Mouse (Mus musculus) left cerebral cortex, adult 11 months (tissue): ENCODE measurements at regions not wholly inside any gene's neighbourhood (a gene's known extent, or its start where the extent isn't known, plus 50 kb on each side); places are given as distances from the start of the nearest gene placed in this dataset.

Source experiments
- DNase-seq: peaks from one replicate; pipeline ENCODE4 v3.0.0; 2022; ENCODE audit warnings: low spot score

- DNase-seq = no peak
These were observed 235.3 kb downstream of the Mycn start for GRCm38 (mm10) chr12:12706326-12706920.

DNA sequence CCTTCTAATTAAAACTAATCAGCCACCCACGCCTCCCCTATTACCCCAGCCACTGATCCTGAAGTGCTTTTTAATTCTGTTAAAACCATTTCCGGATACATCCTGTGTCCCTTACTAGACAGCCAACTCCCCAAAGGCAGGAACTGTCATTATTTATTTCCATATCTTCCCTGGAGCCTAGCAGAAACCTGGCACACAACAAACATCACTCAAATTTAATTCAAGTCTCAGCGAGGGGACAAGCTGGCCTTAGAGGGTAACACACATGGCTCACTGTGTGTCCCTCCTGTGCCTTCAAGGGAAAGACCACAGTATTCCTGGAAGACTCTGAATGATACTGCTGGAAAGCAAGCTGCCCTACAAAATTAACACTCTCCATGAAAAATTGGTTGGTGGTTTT lies 240.0 kb downstream of the Mycn start:
- no peak for DNase-seq

GRCm38 (mm10) chr12:12701060-12701667 lies 240.6 kb downstream of the Mycn start:
- DNase-seq = no peak

- no peak for DNase-seq
These were observed 247.6 kb downstream of the Mycn start for GRCm38 (mm10) chr12:12693838-12694777.

DNA sequence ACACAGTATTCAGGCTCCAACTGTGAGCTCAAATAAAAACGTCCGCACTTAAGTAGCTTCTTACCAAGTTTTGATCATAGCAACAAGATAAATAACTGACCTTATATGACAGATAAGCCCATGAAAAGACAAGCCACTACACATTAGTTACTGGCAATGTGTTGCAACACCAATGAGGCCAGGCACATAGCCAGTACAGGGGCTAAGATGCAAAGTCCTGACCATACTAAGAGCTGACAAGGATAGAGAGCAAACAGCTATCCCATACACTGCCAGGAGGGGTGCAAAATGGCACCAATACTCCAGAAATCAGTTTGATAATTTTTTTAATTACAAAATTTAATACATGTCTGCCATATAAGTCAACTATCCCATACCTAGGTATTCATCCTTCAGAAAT lies 254.3 kb downstream of the Mycn start:
- no peak for DNase-seq

DNA sequence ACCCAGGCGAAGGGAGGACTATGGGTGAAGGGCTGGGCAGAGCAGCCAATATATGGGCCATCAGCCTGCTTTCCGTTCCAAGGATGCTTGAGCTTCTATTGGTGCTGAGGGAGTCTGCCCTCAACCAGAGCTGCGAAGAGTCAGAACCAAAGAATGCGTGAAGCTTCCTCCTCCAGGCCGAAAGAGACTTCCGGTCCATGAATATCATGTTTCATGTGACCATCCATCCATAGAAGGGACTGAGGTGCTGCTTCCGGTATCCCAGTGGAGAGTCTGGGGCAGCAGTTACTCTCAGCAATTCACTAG lies 256.5 kb downstream of the Mycn start:
- no peak for DNase-seq

DNA sequence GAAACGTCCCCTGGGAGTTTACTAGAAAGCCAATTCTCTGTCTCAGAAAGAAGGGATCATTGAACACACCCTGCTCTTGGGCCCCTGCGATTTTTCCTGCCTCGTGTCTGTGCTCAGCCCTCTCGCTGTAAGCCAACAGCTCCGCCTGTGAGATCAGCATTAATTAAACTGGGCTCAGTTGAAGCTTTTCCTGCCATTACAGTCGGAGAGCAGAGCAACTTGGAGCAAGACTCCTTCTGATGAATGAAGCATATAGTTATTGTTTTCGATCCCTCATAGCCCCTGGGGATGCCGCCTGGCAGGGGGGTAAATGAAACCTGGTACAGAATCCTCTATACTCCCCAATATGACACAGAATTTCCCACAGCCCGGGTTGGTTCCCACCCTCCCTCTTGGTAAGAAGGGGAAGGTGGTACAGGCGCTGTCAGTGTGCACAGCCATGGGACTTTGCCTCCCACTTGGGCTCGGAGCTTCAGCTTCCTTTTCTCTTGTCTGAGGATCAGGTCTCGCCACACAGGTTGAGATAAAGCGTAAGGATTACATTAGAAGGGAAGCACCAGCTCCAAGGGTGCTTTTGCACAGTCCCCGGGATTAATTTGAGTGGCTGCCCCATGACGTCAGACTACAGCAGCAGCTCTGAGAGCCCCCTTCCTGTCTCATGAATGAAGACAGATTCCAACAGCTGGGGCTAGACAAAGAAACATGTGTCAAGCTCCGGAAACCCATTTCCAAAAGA lies 257.1 kb downstream of the Mycn start:
- DNase-seq = no peak

GRCm38 (mm10) chr12:12683733-12684470 lies 257.8 kb downstream of the Mycn start:
- DNase-seq = no peak

DNA sequence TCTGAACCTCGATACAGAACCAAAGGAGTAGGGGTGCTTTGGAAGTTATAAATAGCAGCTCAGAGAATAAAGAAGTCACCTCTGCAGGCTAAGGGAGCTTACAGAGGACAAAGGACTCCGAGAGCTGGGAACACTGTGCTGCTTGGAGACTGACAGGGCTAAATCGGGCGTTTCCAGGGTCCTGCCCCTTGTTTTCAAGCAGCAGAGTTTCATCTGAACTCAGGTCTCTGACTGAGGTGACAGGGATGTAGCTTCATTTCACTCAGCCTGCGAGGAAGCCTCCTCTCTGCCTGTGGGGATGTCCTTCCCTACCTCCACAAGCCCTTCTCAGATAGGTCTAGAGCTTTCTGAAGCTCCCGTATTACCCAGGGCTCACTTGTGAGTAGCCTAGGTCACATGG lies 260.6 kb downstream of the Mycn start:
- DNase-seq = no peak

DNA sequence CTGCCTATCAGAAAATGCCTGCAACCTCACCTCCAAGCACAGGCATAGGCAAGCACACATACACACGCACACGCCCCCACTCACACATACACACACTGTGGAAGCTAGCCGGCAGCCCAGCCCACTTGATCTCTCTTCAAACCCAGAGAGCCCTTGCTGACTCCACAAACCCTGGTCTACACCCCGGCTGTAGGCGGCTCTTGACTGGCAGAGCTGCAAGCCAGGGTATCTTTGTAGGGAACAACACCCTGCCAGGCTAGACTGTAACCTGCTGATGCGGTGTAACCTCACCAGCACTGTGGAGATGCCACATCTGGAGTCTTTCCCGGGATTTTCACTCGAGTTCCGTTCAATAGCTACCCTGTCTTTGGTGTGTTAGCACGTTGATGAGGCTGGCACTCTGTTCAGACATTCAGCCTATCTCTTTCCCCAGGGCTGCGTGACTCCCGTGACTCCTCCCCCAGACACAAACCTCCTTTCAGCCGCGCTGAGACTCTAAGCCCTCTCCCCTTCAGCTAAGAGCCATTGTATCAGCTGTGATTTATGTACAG lies 261.3 kb downstream of the Mycn start:
- peak; percentile 41 for DNase-seq

- DNase-seq = no peak
These were observed 265.0 kb downstream of the Mycn start for GRCm38 (mm10) chr12:12676676-12677075.

DNA sequence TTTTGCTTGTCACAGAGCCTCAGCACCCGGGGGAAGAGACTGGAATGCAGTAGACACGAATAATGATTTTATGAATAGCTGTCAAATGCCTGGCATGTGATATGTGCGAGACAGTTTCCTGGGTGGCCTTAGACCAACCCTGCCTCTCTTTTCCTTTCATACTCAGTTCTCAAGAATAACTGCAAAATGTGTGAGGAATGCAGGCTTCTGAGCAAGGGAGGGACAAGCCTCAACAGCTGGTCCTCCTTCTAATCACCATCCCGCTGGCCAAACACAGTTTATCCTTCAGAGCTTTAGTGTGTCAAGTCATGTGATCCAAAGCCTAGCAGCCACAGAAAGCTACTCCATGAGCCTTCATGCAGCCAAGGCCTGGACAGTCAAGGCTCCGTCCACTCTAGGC lies 271.8 kb downstream of the Mycn start:
- no peak for DNase-seq

- DNase-seq = no peak
These were observed 272.8 kb downstream of the Mycn start for GRCm38 (mm10) chr12:12668919-12669318.

GRCm38 (mm10) chr12:12655611-12656010 lies 286.1 kb downstream of the Mycn start:
- DNase-seq = no peak

DNA sequence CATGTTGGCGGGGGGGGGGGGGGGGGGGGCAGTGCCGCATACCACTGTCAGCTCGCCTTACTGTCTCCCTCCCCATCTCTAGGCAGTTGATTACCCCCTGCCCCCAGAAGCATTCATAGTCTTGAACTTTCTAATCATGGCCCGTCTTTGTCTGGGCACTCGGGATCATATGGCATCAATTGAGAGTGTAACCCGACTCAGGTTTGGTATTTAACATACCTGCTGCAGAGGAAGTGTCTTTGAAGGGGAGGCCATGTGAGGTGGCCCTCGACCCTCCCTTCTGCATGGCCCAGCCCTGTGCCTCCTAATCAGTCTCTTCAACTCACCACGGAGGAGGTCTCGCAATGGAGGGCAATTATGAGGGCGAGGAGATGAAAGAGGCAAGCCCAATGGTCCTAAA lies 286.5 kb downstream of the Mycn start:
- DNase-seq = no peak

GRCm38 (mm10) chr12:12652361-12652760 lies 289.4 kb downstream of the Mycn start:
- no peak for DNase-seq

DNA sequence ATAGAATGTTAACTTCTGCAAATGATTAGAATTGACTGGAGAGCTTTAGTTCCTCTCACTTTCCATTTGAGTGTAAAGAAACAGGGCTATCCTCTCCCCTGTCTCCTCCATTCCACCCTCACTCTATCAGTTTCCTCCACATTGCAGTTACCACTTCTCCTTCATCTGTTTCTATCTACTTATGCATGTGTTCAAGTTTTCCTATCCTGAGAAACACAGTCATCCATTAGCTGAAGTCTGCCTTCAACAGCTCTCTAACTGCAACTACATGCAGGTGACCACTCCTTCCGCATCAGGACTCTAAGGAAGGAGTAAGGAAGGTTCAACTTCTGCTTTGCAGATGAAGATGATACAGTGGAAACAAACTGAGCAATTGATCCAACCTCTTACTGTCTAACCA lies 291.4 kb downstream of the Mycn start:
- no peak for DNase-seq

DNA sequence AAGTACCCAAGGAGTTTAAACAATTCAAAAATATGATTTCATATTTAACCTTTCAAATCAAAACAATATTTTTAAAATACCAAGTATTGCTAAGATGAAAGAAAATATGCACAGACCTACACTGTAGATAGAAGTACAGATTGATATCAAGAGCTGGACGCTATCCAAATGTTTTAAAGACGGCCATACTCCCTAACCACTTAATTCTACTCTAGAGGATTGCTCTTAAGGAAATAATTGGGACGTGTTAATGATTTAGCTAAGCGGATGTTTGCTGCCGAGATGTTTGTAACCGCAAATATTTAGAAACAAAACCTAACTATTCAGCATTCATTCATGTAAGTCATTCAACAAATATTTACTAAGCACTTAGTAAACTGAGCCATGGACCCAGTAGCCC lies 294.2 kb downstream of the Mycn start:
- DNase-seq = no peak

- DNase-seq = no peak
These were observed 296.5 kb downstream of the Mycn start for GRCm38 (mm10) chr12:12645183-12645582.

DNA sequence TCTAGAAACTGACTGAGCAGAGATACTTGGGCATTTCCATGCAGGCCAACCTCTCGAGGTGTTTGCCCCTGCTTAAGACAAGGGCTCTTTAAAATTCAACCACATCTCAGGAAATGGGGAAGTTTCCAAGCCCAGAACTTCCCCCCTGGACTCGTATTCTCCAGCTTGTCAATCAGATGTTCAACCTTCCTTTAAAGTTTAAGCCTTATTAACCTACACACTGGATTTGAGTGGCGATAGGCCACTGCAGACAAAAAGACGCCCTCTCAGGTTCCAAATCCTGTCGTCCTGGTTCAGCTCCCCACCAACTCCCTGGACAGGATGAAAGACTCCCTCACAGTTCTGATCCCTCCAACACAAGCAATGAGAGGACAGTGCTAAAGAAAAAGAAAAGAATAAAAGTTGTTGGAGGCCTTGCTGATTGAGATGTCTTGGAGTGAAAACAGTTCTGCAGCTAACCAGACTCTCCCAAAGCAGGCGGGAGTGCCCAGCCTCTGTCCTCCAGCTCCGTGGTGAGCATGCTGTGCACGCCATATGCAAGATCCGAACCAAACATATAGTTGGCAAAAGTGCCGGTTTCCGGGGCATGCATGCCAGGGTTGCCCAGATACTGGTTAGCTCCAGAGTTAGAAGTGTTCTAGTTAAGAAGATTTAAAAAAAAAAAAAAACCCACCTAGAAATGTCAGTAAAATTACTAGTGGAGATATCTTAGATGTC lies 298.3 kb downstream of the Mycn start:
- DNase-seq = no peak

GRCm38 (mm10) chr12:12635308-12635707 lies 306.4 kb downstream of the Mycn start:
- DNase-seq = no peak
